Mouse (Mus musculus) lung, embryonic 14.5 days (tissue): ENCODE measurements around the gene Lca5l. TPM values are rescaled to one million over a fixed set of nuclear protein-coding genes. Genes with fewer than 3 reads are reported as not detected.

Source experiments
- ATAC-seq: fragments of 200-750 bp; cut with Nextera tagmentation; 2 replicates; pipeline ENCODE4 v1.8.0; 2017; ENCODE audit warnings: mild to moderate bottlenecking, moderate TSS enrichment, moderate library complexity; ENCODE audit not compliant: insufficient read depth
- DNase-seq: peaks from one replicate; pipeline ENCODE4 v3.0.0-alpha.2; 2015
- H3K27ac ChIP-seq: fragments of 300-500 bp; sonication (generic); 2 replicates; pipeline ENCODE4 v1.5.1; 2014; ENCODE audit warnings: low read depth, mild to moderate bottlenecking, moderate library complexity
- H3K27me3 ChIP-seq: fragments of 300-500 bp; sonication (generic); 2 replicates; pipeline ENCODE4 v1.6.1; 2014; ENCODE audit warnings: low read length, control low read depth; ENCODE audit not compliant: insufficient read depth
- H3K36me3 ChIP-seq: fragments of 300-500 bp; sonication (generic); 2 replicates; pipeline ENCODE4 v1.6.1; 2014; ENCODE audit warnings: control low read depth; ENCODE audit not compliant: insufficient read depth
- H3K4me1 ChIP-seq: fragments of 300-500 bp; sonication (generic); 2 replicates; pipeline ENCODE4 v1.6.1; 2014; ENCODE audit warnings: antibody characterized with exemption, control low read depth; ENCODE audit not compliant: insufficient read depth
- H3K4me2 ChIP-seq: fragments of 300-500 bp; sonication (generic); 2 replicates; pipeline ENCODE4 v1.6.1; 2014; ENCODE audit warnings: mild to moderate bottlenecking
- H3K4me3 ChIP-seq: fragments of 300-500 bp; sonication (generic); 2 replicates; pipeline ENCODE4 v1.5.1; 2014; ENCODE audit warnings: low read depth, low read length
- H3K9ac ChIP-seq: fragments of 300-500 bp; sonication (generic); 2 replicates; pipeline ENCODE4 v1.6.1; 2014
- H3K9me3 ChIP-seq: fragments of 300-500 bp; sonication (generic); 2 replicates; pipeline ENCODE4 v1.6.1; 2016; ENCODE audit warnings: low read depth, low read length, control low read depth
- CTCF ChIP-seq: IDR thresholded peaks from 2 replicates; pipeline ENCODE4 v1.5.1; 2016; ENCODE audit warnings: antibody characterized with exemption, low read depth
- WGBS: fragments of 180-500 bp; shearing (Covaris S2); extraction: QIAGEN DNeasy Blood & Tissue Kit; methylation state at CpG from one replicate; pipeline ENCODE4 v1.1.7; 2014; 5-methylcytosine and 5-hydroxymethylcytosine counted together
- polyA plus RNA-seq: library from polyadenylated mRNA; unstranded; fragments of >200 nt; fragmentation: Nextera tagmentation; extraction: Ambion mirVana; gene quantifications from 2 replicates; pipeline ENCODE4 v1.2.1, GENCODE M21; 2014

Gene Lca5l
- polyA plus RNA-seq, 1 experiment from 2014 or later, result 1.9 TPM

DNA sequence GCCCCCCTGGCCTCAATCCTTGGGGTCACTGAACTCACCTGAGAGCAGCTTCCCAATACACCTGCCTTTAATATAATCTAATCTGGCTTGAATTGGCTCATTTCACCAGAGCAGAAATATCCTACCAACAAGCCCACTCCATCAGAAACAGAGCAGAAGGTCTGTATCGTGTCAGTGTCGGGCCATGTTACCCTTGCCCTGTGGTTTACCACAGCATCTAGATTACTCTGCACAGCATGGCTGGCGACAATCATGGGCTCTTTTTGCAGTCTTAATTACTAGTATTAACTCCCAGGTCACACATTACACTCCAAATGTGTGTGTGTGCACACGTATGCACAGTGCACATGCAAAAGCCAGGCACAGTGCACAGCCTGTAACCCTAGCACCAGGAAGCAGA lies 23.2 kb downstream of the Lca5l start:
- ATAC-seq (no peak), DNase-seq (no peak)
- Histone ChIP-seq H3K4me3 (no peak overlapping the region), H3K27ac (no peak overlapping the region), H3K4me1 (no peaks in the 10 kb centered on the region), H3K9ac (no peak overlapping the region), H3K36me3 (no peaks in the 10 kb centered on the region), H3K9me3 (no peaks in the 10 kb centered on the region), H3K27me3 (no peaks in the 10 kb centered on the region), H3K4me2 (no peak overlapping the region)
- TF ChIP-seq CTCF, result no peak
- WGBS, result 89% methylated on average over 4 of the region's 4 CpGs

DNA sequence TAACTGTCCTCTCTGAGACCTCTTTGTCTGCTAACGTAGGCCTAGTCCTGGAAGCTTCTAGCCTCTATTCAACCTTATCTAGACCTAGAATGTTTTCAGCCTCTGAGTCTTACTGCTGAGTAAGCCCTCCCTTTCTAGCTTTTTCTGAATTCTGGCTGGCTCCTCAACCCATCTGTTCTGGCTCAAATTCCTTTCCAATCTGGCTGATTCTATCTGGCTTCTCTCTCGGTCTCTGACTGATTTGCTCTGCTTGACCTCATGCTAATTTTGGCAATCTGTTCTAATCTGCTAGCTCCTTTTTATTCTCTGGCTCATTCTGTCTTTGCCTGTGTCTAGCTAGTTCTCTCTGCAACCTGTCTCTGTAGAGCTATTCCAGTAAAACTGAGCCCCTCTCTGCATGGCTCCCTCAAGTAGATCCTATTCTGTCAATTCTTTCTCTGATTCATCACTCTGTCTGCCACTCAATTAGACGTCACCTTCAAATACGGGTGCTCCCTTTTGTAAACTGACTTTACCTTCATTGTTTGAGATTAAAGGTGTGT lies 26.3 kb downstream of the Lca5l start:
- Histone ChIP-seq H3K4me3 (no peak overlapping the region), H3K9ac (no peak overlapping the region), H3K9me3 (no peaks in the 10 kb centered on the region), H3K27me3 (no peaks in the 10 kb centered on the region), H3K27ac (no peak overlapping the region), H3K4me1 (no peaks in the 10 kb centered on the region), H3K36me3 (no peaks in the 10 kb centered on the region), H3K4me2 (no peak overlapping the region)
- 61% methylated on average over 4 of the region's 4 CpGs for WGBS
- TF ChIP-seq CTCF, result no peak
- ATAC-seq (no peak), DNase-seq (no peak)

DNA sequence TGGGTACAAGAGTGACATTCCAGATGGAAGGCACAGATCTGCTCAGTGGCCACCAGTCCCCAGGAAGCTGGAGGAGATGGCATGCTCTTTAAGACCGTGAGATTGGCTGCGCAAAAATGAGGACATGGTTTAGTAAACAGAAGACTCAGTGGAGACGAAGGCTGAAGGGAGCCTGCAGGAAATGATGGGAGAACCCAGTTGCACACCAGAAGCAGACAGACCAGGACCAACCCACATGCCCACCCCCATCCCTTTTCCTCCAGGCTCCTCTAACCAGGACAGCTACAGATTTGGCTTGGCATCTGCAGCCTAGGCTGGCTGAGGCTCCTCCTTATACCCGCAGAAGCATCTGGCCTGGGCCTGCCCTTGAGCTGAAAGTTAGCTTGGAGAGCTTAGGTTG lies 30.7 kb downstream of the Lca5l start:
- WGBS, result 79% methylated on average over 4 of the region's 4 CpGs
- TF ChIP-seq CTCF, result no peak
- Histone ChIP-seq H3K36me3 (no peaks in the 10 kb centered on the region), H3K9me3 (no peaks in the 10 kb centered on the region), H3K27ac (no peak overlapping the region), H3K27me3 (no peaks in the 10 kb centered on the region), H3K4me2 (no peak overlapping the region), H3K4me1 (no peaks in the 10 kb centered on the region), H3K4me3 (no peak overlapping the region), H3K9ac (no peak overlapping the region)
- ATAC-seq (no peak), DNase-seq (no peak)

DNA sequence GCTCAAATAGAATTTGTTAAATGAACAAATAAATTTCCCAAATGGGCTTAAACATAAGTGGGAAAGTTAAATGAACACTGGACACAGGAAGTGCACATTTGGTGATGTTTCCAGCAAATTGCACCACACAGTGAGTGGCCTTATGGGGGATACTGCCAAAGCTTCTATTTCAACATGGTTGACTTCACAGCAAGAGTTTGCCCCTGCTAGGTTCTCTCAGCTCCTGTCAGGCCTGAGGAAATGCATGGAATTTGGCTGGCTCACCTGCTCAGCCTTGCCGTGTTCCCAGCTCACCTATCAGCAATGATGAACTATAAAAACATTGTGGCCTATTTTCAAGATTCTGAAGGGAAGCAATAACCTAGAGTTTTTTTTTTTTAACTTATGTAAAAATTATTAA lies 31.1 kb downstream of the Lca5l start:
- no peaks in the 10 kb centered on the region for H3K27me3 ChIP-seq
- H3K4me3 ChIP-seq, result no peak overlapping the region
- H3K9me3 ChIP-seq, result no peaks in the 10 kb centered on the region
- H3K36me3 ChIP-seq, result peaks cover 2% of the 10 kb centered on the region; the same call in 1 of the 2 replicates
- no peaks in the 10 kb centered on the region for H3K4me1 ChIP-seq
- 66% methylated on average over 1 of the region's 1 CpGs for WGBS
- H3K9ac ChIP-seq, result no peak overlapping the region
- no peak overlapping the region for H3K4me2 ChIP-seq
- no peak for DNase-seq
- TF ChIP-seq CTCF, result no peak
- ATAC-seq, result no peak
- H3K27ac ChIP-seq, result no peak overlapping the region

DNA sequence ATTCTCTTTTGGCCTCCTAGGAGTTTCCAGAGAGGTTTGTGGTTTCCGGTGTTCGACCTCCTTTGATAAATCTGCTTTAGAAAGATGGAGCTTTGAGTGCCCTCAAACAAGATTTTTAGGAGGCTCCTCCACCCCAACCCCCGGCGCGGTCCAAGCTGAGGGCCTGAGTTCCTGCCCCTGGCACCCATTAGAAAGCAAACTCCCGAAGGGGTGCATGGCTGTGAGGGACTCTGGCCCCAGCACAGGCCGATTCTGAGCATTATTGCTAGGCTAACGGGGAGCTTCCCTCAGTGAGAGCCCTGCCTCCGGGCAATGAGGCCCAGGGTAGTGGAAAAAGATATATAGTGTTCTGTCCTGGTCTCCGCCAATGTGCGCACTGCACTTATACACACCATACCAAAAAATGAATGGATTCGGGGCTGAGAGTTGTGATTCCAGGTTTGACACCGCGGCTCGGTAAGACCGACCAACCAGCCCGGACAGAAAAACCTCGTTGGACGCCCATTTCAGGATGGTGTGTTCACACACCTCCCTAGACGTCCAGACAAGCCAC lies 32.2 kb downstream of the Lca5l start:
- TF ChIP-seq CTCF, result no peak
- peak overlapping the region; percentile 88 for H3K9ac ChIP-seq
- peaks cover 4% of the 10 kb centered on the region; the same call in 1 of the 2 replicates for H3K36me3 ChIP-seq
- no peak for DNase-seq
- WGBS, result 75% methylated on average over 20 of the region's 20 CpGs
- H3K4me1 ChIP-seq, result no peaks in the 10 kb centered on the region
- no peaks in the 10 kb centered on the region for H3K9me3 ChIP-seq
- peak overlapping the region; percentile 98 for H3K4me2 ChIP-seq
- H3K27ac ChIP-seq, result peak overlapping the region; percentile 79; the same call in 1 of the 2 replicates
- H3K27me3 ChIP-seq, result no peaks in the 10 kb centered on the region
- ATAC-seq, result peak; percentile 15; the same call in 1 of the 2 replicates
- peak overlapping the region; percentile 56; the same call in 1 of the 2 replicates for H3K4me3 ChIP-seq

DNA sequence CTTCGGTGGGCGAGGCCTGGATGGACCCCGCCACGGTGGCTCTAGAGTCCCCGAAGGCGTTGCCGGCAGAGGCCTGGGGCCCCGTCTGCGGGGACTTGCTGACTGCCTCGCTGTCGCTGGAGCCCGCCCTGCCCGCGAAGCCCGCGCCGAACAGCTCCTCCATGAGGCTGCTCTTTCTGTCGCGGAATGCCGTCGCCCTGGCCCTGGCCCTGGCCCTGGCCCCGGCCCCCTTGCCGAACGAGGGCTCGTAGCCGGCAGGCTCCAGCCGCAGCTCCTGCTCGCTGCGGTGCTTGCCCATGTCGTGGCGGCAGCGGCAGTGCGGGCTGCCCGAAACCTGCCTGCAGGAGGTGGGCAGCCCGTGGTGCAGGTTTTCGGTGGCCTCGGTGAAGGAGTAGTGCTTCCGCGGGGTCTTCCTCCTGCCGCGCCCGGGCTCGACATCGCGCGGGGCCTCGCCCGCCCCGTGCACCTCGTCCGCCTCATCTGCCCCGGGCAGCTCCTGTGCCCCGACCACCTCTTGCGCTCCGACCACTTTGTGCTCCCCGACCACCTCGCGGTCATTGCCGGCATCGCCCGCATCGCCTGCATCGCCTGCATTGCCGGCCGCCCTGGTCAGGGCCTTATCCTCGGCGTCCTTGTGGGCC lies 32.9 kb downstream of the Lca5l start:
- H3K9me3 ChIP-seq, result no peaks in the 10 kb centered on the region
- peak; percentile 80 for TF ChIP-seq CTCF
- no peaks in the 10 kb centered on the region for H3K4me1 ChIP-seq
- no peaks in the 10 kb centered on the region for H3K27me3 ChIP-seq
- H3K4me2 ChIP-seq, result peak overlapping the region; percentile 98
- DNase-seq, result peak; percentile 86
- H3K4me3 ChIP-seq, result peak overlapping the region; percentile 56
- whole genome bisulfite sequencing, result under 1% methylated on average over 67 of the region's 67 CpGs
- peak overlapping the region; percentile 88 for H3K9ac ChIP-seq
- ATAC-seq, result peak; percentile 91
- H3K36me3 ChIP-seq, result peaks cover 6% of the 10 kb centered on the region; the same call in 1 of the 2 replicates
- peak overlapping the region; percentile 79 for H3K27ac ChIP-seq

DNA sequence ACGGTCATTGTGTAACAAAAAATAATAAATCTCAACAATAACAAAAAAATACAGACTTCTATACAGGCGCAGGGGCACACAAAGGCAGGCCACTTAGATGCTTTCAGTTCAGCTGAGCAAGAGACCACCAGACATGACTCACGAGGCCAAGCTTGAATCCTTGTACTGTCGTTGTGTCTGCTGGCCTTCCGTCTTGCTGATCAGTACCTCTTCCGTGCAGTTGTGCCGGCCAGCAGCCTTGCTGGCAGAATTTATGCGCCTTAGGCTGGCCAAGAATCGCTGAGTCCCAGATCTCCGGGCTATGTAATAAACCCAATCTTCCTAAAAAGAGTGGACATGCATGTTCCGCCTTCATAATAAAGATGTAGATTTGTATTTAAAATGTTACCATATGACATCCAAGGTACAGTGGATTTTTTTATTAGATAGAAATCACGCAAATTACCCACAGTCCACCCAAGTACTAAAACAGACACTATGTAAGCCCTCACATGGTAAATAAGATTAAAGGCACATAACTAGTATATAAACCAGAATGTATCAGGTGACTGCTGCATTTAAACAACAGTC lies 33.5 kb downstream of the Lca5l start:
- Histone ChIP-seq H3K4me1 (no peaks in the 10 kb centered on the region), H3K9me3 (no peaks in the 10 kb centered on the region), H3K9ac (peak overlapping the region; percentile 88), H3K27me3 (no peaks in the 10 kb centered on the region), H3K27ac (peak overlapping the region; percentile 79; the same call in 1 of the 2 replicates), H3K4me3 (peak overlapping the region; percentile 56), H3K4me2 (peak overlapping the region; percentile 98), H3K36me3 (peaks cover 12% of the 10 kb centered on the region; the same call in 1 of the 2 replicates)
- peak; percentile 36 for DNase-seq
- TF ChIP-seq CTCF, result no peak
- ATAC-seq, result no peak
- 59% methylated on average over 12 of the region's 12 CpGs for WGBS
